Mouse (Mus musculus) G1E (cell line): Measurements from ENCODE around the gene Rsu1. TPM values are rescaled to one million over a fixed set of nuclear protein-coding genes. Genes with fewer than 3 reads are reported as not detected.
"Not testable (repeated sequence)": the region's sequence is repeated elsewhere in the genome, so short reads cannot be mapped to it uniquely, and the experiment has no call there.

Experiments
- ATAC-seq: 2 replicates; pipeline ENCODE4 v1.8.0; 2016; ENCODE audit warnings: mild to moderate bottlenecking; ENCODE audit not compliant: insufficient number of reproducible peaks, poor library complexity, low FRiP score, severe bottlenecking; ENCODE audit errors: extremely low read depth
- DNase-seq: peaks from one replicate; pipeline ENCODE4 v3.0.0; 2012; ENCODE audit warnings: low spot score
- H3K27me3 ChIP-seq: 2 replicates; pipeline ENCODE4 v1.6.1; 2012; ENCODE audit warnings: mild to moderate bottlenecking, low read length, inconsistent platforms; ENCODE audit not compliant: insufficient read depth
- H3K36me3 ChIP-seq: replicated peaks from 2 replicates; pipeline ENCODE3; 2012; ENCODE audit warnings: mild to moderate bottlenecking, inconsistent platforms
- H3K4me1 ChIP-seq: 2 replicates; pipeline ENCODE4 v1.6.1; 2012; ENCODE audit warnings: low read depth, low read length, inconsistent platforms, mixed read lengths; ENCODE audit not compliant: insufficient read depth
- H3K4me3 ChIP-seq: 2 replicates; pipeline ENCODE4 v1.5.1; 2012; ENCODE audit warnings: low read depth, mild to moderate bottlenecking, inconsistent platforms, low read length, moderate library complexity, mixed read lengths
- H3K9me3 ChIP-seq: replicated peaks from 2 replicates; pipeline ENCODE4 v1.6.1; 2012; ENCODE audit warnings: inconsistent platforms
- CTCF ChIP-seq: IDR thresholded peaks from 2 replicates; pipeline ENCODE4 v1.5.1; 2012; ENCODE audit warnings: low read depth, low read length, inconsistent platforms, mixed read lengths
- GATA1 ChIP-seq: IDR thresholded peaks from 2 replicates; pipeline ENCODE4 v1.6.1; 2012; ENCODE audit warnings: borderline replicate concordance, low read length, inconsistent platforms, mixed read lengths
- GATA2 ChIP-seq: IDR thresholded peaks from 2 replicates; pipeline ENCODE4 v1.6.1; 2012; ENCODE audit warnings: low read depth, low read length, inconsistent platforms, borderline replicate concordance
- POLR2AphosphoS5 ChIP-seq: IDR thresholded peaks from 2 replicates; pipeline ENCODE4 v1.6.1; 2012; ENCODE audit warnings: low read depth, low read length, inconsistent platforms; ENCODE audit not compliant: insufficient replicate concordance
- TAL1 ChIP-seq: conservative IDR thresholded peaks from 2 replicates; pipeline ENCODE4 v1.6.1; 2012; ENCODE audit warnings: low read depth, low read length, inconsistent platforms, mixed read lengths
- polyA plus RNA-seq: library from polyadenylated mRNA; stranded (reverse); fragments of >175 nt; gene quantifications from 2 replicates; pipeline ENCODE4 v1.2.3, GENCODE M21; 2012
- total RNA-seq, 2 experiments: library from RNA; stranded (forward) in 1 of 2; stranded (reverse) in 1 of 2; fragments of 200-1000 nt in 1 of 2; fragments of >200 nt in 1 of 2; fragmentation: Nextera tagmentation in 1 of 2; gene quantifications; 2 replicates each; pipeline ENCODE4 v1.2.3; 2014 to 2017

Rsu1 gene
- total and polyA plus RNA-seq, 3 experiments: 3.0 to 55.5 (median 54.5) TPM

DNA sequence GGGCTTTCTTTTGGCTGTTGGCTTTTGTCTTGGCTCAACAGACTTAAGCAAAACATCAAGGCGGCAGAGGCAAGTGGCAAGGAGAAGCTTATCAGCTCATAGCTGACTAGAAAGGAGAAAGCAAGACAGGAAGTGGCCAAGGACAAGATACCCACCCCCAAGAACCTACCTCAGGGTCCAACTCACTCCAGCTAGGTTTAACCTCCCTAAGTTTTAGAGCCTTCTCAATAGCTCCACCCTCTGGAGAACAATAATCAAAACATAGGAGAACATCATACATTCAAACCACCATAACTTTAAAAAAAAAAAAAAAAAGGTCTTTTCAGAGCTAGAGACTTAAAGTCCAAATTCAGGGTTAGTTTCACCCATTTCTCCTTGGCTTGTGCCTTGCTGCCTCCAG lies 79.1 kb downstream of the Rsu1 start:
- no peak for DNase-seq
- H3K4me1 ChIP-seq: no peaks in the 10 kb centered on the region
- no peaks in the 10 kb centered on the region for H3K9me3 ChIP-seq
- no peak for TF ChIP-seq GATA1
- no peaks in the 10 kb centered on the region for H3K27me3 ChIP-seq
- H3K4me3 ChIP-seq: no peak overlapping the region
- no peak for ATAC-seq
- H3K36me3 ChIP-seq: no peaks in the 10 kb centered on the region

DNA sequence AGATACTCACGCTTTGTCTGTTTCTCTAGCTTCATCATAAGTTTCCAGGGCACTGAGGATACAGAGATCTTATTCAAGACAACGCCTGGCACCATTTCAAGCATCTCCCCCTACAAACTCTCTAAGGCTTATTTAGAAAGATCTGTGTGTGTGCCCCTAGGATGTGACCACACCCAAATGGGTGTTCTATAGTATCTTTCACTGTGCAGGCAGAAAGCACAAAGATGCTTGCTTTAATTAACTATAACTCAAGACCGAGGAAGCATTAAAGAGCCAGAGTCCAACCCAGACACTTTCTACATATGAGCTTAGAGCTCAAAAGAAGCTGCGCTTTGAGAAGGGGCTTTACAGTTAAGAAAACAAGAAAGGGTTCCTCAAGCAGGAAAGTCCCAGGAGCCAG lies 80.4 kb downstream of the Rsu1 start:
- Histone ChIP-seq H3K36me3 (no peaks in the 10 kb centered on the region), H3K4me3 (no peak overlapping the region), H3K4me1 (no peaks in the 10 kb centered on the region), H3K27me3 (no peaks in the 10 kb centered on the region), H3K9me3 (no peaks in the 10 kb centered on the region)
- TF ChIP-seq GATA2 (no peak), GATA1 (no peak), POLR2AphosphoS5 (no peak), CTCF (no peak), TAL1 (no peak)
- ATAC-seq (no peak), DNase-seq (no peak)

DNA sequence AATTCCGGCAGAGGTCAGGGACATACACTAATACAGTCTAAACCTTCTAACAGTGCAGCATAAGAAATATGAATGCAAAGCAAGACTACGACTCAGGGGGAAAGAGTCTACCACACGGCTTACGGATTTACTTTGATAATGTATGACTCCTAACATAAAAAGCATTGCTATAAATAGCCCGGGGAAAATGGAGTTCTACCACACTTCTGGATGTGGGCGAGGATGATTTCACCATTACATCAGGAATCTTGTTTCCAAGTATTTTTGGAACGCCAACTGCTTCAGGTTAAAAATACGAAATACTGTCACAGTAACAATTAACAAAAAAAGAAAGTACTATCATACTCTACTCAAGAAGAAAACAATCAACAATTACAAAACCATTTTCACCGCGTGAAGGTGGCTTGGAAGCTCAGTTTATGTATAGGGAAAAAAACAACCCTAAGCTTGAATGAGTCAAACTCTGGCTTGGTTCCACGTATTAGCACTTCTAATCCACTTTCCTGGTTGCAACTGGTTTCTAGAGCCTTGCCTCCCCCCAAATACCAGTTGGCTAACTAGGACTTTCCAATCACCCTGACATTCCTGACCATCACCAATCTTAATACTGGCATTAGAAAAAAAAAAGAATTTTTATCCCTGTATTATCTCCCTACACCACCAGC lies 82.3 kb downstream of the Rsu1 start:
- H3K4me1 ChIP-seq: no peaks in the 10 kb centered on the region
- H3K27me3 ChIP-seq: no peaks in the 10 kb centered on the region
- no peaks in the 10 kb centered on the region for H3K36me3 ChIP-seq
- TF ChIP-seq POLR2AphosphoS5 (no peak), GATA1 (no peak), TAL1 (no peak), GATA2 (no peak), CTCF (no peak)
- no peak for DNase-seq
- ATAC-seq: no peak
- no peaks in the 10 kb centered on the region for H3K9me3 ChIP-seq
- H3K4me3 ChIP-seq: no peak overlapping the region

DNA sequence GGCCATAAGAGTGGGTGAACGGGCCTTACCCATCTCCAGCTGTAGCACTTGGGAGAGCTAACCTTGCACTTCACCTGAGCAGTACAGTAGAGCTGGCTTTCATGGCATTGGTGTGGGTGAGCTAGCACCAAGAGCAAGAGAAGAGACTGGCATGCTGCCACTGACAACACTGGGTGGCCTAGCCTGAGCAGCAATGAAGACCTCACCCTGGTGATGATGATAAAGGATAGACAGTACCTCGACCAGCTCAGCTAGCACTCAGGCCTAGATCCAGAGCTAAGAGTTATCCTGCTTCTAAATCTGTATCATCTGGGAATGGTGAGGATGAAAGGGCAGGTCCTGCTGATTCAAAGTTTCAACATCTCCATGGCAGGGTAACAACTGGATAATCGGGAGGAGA lies 88.1 kb downstream of the Rsu1 start:
- Histone ChIP-seq H3K4me1 (no peaks in the 10 kb centered on the region), H3K27me3 (no peaks in the 10 kb centered on the region), H3K4me3 (no peak overlapping the region), H3K9me3 (no peaks in the 10 kb centered on the region), H3K36me3 (peaks cover 5% of the 10 kb centered on the region)
- ATAC-seq (no peak), DNase-seq (no peak)
- no peak for TF ChIP-seq GATA2
- TF ChIP-seq TAL1: no peak
- no peak for TF ChIP-seq POLR2AphosphoS5
- TF ChIP-seq CTCF: no peak
- no peak for TF ChIP-seq GATA1

DNA sequence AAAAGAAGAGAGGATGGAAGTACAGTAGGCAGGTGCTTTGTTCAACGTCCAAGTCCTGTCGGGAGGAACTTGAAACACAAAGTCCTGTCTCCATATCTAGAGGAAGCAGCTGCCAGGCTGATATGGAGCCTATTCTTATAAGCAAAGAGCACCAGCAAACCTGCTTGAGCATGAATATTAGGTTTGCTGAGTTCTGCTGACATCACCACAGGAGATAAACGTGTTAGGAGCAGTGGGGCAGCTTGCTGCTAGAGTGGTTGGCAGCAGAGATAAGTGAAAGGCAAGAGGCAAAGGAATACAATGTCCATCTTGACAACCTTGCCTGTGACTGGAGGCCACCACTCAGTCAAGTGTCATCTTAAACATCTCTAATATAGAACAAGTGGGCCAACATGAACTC lies 89.3 kb downstream of the Rsu1 start:
- H3K4me1 ChIP-seq, H3K36me3 ChIP-seq, H3K9me3 ChIP-seq, H3K4me3 ChIP-seq, H3K27me3 ChIP-seq, DNase-seq: not testable (repeated sequence)
- peak; percentile 91 for ATAC-seq

DNA sequence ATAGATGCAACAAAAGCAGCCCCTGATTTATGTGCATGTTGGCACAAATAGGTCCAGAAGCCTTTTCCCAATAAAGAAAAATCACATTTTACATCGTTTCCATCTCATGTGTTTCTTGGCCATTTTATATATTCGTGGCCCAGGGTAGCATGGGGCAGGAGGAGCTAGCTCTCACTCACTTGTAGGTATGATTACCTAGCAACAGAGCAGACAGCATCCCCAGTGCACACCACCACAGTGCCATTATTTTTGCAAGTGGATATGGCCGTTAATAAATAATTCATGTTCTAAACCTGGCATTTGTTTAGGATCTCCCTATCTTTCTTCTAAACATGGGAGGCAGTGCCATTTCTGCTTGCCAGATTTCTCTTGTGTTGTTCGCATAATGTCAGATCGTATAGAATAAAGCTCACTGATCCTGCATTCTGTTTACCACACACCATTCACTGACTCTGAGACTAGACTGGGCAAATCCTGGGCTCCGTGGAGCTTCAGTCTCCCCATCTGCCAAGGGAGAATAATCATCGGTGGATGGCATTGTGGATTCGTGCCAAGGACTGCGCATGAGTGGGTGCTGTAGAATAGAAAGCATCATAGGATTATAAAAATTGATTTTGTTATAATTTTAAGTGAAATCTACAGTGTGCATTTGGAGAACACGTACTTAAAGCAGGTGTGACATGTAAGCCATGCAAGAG lies 93.4 kb downstream of the Rsu1 start:
- Histone ChIP-seq H3K9me3 (no peaks in the 10 kb centered on the region), H3K4me3 (no peak overlapping the region), H3K4me1 (no peaks in the 10 kb centered on the region), H3K36me3 (peaks cover 2% of the 10 kb centered on the region), H3K27me3 (no peaks in the 10 kb centered on the region)
- ATAC-seq (no peak), DNase-seq (no peak)
- TF ChIP-seq POLR2AphosphoS5: no peak
- no peak for TF ChIP-seq TAL1
- no peak for TF ChIP-seq CTCF
- TF ChIP-seq GATA1: no peak
- TF ChIP-seq GATA2: no peak

DNA sequence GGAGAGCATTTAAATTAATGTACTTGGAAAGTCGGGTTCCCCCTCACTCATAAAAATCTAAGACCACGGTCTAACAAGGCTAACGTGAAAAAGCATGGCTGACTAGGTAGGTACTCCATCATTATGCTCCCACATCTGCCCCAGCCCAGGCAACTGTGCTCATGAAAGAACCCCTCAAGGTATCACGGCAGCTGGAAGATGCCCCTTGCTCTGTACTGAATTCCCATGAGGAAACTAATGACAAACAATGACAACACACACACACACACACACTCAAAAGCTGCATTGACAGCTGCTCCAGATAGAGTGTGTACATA lies 95.0 kb downstream of the Rsu1 start:
- DNase-seq (no peak), ATAC-seq (no peak)
- H3K27me3 ChIP-seq: no peaks in the 10 kb centered on the region
- no peaks in the 10 kb centered on the region for H3K9me3 ChIP-seq
- H3K4me3 ChIP-seq: no peak overlapping the region
- no peaks in the 10 kb centered on the region for H3K36me3 ChIP-seq
- TF ChIP-seq GATA2 (no peak), CTCF (no peak), TAL1 (no peak), GATA1 (no peak), POLR2AphosphoS5 (no peak)
- no peaks in the 10 kb centered on the region for H3K4me1 ChIP-seq
